Mouse (Mus musculus): ENCODE measurements around the gene Ablim2.

Ablim2 gene

DNA sequence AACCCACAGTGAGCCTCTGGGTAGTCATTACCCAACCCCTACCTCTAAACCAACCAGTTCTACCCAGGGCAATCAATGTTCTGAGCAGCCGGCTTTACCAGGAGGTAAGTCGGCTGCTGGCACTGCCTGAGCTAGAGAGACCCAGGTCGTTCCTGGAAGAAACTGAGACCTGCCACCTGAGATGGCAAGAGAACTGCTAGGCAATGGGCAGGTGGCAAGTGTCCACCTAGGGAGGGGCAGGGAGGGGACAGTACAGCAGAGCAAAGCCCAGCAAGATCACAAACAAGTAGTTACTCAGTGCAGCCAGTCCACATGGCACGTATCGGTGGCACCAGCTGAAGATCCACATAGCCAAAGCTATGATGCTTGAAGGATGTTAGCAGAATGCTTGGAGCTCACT is 118.6 kb downstream of the Ablim2 start:
- intact Hi-C loops (cut with DNase I) = no loop called here

DNA sequence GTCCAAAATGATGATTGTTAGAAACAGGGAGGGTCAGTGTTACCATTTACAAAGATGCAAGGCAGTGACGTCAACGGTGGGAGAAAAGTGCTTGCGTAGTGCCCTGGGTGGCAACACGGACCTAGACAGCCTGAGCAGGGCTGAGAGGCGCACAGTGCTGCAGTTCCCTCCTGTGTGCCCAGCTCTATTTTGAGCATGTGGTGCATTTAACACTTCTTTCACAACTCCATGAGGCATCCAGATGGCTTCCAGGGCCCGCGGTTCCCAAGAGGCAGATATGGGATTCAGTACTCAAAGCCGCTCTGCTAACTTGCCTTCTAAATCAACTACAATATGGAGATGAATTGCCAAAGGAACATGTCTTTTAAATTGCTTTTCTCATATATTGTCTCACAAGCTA is 121.5 kb downstream of the Ablim2 start:
- intact Hi-C loops (cut with DNase I) = no loop called here

- intact Hi-C loops (cut with DNase I) = no loop called here
Observed at GRCm38 (mm10) chr5:35882391-35882790, 124.7 kb downstream of the Ablim2 start.

DNA sequence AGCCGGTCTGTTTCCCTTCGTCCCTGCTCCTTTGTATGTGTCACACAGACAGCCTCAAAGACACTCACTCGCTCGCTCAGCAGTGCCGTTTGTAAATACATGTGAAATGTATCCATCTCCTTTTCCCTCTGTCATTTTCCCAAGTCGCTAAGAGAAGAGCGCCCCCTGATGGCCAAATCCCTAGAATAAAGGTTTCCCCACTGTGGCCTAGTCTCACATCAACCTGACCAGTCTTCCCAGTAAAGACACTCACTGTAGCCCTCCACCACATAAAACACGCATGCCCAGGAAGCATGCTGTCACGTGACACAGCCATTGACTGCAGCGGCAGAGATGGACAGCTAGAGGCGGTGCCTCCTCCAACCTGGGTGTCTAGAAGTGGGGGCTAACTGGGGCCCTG is 126.6 kb downstream of the Ablim2 start:
- intact Hi-C loops (cut with DNase I) = no loop called here

DNA sequence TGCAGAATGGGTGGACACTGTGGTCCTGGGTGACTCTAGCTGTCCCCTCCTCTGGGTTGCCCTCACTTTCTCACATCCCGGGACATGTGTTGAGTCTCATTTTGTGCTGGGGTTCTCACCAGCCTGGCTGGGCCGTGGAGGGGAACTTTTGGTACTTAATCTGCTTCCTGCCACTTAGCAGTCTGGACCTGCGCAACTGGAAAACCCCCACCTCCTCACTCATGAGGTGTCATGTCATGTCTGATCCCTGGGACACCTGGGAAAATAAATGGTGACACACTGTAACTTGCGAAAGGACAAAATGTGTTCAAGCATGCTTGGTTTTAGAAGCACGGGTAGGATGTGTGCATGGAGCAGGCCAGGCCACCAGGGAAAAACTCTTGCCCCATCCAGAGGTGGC is 127.0 kb downstream of the Ablim2 start:
- intact Hi-C loops (cut with DNase I) = no loop called here

DNA sequence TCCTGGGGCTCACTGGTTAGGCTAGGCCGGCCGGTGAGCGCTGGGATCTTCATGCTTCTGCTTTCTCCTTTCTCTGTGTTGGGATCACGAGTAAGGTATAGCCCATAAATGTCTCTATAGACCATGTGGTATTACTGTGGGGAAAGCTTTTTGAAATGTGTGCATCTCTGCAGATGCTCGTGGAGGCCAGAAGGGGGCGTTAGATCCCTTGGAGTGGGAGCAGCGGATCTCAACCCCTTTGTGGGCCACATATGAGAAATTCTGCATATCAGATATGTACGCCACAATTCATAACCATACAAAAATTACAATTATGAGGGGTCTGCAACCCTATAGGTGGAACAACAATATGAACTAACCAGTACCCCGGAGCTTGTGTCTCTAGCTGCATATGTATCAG is 131.3 kb downstream of the Ablim2 start:
- intact Hi-C loops (cut with DNase I) = loop anchor here (1.0 kb wide), 1 partner anchor 86 kb away; no protein-coding TSS in a partner anchor

DNA sequence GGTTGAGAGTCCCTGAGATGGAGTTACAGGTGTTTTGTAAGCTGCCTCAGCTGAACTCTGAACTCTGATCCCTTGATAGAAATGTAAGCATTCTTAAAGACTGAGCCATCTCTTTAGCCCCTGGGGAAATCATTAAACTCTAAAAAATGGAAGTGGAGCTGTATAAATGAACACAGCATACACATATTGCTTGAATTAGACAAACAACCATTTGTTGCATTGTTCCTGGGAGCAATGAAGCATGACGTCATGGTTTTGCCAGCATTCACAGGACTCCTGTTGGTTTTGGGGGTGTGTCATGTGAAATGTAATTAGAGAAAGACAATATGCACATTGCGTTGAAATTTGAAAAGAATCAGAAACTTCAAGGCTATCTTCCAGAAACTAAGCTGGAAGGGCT is 132.0 kb downstream of the Ablim2 start:
- intact Hi-C loops (cut with DNase I) = loop anchor here (1.0 kb wide), 1 partner anchor 86 kb away; no protein-coding TSS in a partner anchor

DNA sequence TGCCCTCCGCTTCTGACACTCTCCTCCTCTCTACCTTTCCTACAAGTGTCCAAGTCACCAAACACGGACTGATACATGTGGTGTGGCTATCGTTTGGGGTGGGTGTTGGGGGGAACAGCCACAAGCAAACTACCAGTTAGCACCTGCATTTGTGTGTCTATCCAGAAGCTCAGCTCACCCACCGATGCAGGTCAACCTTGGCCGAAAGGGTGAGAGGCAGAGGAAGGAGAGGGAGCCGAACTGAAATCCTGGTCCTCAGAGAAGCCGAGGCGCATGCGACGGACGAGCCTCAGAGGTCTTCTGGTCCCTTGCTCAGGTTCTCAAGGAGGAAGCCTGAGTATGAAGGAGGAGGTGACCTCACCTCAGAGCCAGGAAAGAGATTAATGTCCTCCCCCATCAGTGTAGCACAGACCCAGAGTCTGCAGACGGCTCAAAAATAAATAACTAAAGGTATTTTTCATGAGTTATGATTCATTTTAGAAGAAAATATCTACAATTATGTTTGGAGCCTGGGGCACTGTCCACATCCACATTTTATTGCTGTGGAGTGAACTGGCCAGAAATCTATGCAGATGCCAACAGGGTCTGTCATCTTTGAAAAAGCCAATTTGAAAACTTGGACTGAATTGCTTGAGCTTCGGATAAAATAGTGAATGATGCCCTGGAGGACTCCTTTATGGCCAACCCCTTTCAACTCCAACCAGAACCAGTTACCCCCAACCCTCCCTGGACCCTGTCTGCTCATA is 133.5 kb downstream of the Ablim2 start:
- intact Hi-C loops (cut with DNase I) = no loop called here

GRCm38 (mm10) chr5:35892363-35892762 is 134.7 kb downstream of the Ablim2 start:
- intact Hi-C loops (cut with DNase I) = loop anchor here (1.0 kb wide), 1 partner anchor 80 kb away; no protein-coding TSS in a partner anchor

DNA sequence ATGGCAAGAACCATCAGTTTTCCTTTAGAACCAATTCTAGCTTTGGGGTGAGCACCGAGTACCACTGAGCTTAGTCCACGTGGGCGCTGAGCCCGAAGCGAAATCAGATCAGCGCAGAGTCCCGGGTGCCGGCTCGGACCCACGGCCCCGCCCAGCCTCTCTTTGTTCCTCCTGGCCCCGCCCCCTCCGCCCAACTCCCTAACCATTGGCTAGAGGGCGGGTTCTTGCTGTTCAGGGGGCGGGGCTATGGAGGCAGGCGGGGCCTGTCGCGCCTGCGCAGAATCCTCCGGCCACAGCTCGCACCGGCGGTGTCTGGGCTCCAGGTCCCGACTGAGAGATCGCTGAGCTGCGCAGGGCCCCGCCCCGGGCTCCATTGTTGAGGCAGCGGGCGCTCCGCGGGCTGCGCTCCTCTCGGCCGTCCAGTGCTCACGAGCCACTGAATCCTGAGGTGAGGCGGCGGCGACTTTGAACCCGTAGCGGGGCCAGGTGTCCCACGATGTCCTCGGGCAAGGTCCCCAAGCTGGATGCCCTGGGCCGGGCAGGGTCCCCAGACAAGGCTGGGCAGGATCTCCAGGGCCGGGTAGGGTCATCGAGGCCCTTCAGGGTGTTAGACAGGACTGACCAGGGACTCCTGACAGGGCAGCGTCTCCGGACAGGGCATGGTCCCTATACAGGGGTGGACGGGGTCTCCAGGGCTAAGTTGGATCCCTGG is 135.6 kb downstream of the Ablim2 start, which contains the start of gene Afap1:
Gene Afap1, plus strand, starts transcription at position 227 of the 712 bp plus-strand sequence.
- intact Hi-C loops (cut with DNase I) = no loop called here

DNA sequence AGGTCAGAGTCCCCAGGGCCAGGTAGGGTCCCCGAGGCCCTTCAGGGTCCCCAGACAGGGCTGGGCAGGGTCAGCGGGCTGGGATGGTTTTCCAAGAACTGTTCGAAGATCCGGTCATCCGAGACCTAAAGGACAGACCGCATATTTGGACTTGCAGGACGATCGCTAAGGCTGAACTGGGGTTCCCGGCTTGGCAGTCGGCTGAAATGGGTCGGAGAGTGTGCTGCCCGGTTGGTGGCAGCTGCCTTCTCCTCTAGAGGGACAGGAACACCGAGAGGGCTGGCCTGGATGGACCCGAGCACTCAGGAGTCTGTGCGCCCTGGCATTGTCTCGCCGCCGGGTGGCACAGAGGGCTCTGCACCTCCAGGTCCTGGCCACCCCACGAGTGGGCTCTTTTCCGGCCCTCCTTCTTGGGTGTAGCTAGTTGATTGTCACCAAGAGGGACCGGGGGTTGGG is 136.2 kb downstream of the Ablim2 start:
- intact Hi-C loops (cut with DNase I) = no loop called here

DNA sequence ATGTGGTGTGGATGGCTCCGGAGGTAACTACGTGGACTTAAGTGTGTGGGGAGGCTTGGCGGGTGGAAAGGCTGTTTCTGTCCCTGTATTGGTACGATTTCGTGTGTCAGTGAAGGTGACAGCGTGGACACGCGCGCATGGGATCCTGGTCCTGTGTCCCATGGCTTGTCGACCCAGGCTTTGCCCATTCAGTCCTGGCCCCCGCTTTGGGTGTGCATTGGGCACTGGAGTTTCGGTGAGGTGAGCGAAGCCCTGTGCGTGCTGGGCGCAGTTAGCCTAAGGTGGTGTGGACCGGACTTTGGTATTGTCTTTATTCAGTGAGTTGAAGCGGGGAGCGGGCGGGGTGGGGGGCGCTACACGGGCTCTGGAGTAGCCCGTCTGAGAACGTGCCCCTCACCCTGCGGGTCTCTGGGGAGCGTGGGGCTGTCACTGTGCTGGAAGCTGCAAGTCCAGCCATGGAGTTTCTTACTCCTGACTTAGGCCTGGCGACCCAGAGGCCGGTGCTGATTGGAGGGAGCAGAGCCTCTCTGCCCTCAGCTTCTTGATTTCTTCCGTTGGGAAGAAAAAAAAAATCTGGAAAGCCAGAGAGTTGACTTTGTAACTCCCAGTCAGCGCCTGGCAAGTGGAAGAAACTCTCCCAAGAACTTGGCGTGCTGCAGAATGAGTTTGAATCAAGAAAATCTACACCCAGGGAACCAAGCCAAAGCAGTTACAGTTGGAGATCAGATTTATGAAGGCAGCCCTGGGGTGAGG is 136.8 kb downstream of the Ablim2 start:
- intact Hi-C loops (cut with DNase I) = no loop called here

DNA sequence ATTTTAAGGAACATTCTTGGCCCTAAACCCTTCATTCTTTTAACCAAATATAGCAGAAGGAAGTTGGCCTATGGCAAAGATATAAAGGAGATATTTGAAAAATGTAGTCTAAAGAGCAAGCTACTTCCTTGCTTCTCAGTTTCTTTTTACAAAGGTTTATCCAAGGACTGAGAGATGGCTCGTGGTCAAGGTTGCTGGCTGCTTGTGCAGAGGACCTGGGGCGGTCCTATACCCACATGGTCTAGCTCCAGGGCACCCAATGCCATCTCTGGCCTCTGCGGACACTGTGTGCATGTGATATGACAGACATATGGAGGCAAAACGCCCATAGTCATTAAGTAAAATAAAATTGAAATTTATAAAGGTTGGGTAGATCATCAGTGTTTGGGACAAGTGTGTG is 138.2 kb downstream of the Ablim2 start:
- intact Hi-C loops (cut with DNase I) = no loop called here

DNA sequence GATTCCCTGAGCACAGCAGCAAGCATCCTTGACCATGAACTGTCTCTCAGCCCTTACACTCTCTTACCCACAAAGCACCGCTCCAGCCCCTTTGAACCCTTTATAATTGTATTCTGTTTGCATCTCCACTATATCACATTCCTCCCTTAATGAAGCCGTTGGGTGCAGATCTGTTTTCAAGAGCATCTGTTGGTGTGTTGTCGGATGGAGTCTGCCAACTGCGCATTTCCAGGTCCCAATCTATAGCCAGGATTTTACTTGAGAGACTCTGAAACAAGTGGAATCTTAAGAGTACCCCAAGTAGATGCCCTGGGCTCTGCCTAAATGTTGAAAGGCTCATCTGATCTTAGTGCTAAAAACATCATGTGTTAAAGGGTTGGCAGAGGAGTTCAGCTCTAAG is 138.9 kb downstream of the Ablim2 start:
- intact Hi-C loops (cut with DNase I) = no loop called here

DNA sequence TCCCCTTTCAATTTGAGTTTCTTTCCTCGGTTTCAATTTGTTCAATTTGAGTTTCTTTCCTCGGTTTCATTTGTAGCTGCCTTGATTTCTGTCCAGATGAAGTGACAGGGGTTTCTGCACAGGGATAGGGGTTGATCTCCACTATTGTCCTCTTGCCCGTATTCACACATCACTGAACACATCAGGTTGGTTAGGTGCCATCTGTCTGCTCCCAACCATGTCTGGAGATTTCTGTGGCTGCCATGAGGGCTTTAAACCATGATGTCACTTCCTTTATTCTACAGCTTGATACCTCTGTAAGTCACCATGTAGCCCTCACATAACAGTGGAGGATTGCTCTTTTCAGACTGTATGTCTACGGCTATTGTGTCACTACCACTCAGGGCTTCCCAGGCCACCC is 139.5 kb downstream of the Ablim2 start:
- intact Hi-C loops (cut with DNase I) = no loop called here

DNA sequence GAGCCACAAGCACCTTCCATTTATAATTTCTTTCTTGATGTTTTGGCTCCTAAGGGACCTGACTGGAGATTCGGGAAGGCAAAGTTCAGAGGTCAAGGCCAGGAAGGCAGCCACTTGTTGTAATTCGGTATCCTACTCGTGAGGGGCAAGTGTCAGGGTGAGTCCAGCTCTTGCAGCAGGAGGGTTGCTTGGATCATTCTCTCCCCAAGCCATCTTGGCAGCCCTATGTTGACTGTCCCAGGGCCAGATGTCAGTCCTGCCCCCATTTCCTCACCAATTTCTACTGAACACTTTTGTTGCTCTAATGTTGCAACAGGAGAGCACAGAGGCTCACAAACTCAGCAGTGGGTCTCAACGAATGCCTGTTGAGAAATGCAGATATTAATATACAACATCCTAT is 140.4 kb downstream of the Ablim2 start:
- intact Hi-C loops (cut with DNase I) = no loop called here

GRCm38 (mm10) chr5:35898994-35899393 is 141.3 kb downstream of the Ablim2 start:
- intact Hi-C loops (cut with DNase I) = no loop called here

DNA sequence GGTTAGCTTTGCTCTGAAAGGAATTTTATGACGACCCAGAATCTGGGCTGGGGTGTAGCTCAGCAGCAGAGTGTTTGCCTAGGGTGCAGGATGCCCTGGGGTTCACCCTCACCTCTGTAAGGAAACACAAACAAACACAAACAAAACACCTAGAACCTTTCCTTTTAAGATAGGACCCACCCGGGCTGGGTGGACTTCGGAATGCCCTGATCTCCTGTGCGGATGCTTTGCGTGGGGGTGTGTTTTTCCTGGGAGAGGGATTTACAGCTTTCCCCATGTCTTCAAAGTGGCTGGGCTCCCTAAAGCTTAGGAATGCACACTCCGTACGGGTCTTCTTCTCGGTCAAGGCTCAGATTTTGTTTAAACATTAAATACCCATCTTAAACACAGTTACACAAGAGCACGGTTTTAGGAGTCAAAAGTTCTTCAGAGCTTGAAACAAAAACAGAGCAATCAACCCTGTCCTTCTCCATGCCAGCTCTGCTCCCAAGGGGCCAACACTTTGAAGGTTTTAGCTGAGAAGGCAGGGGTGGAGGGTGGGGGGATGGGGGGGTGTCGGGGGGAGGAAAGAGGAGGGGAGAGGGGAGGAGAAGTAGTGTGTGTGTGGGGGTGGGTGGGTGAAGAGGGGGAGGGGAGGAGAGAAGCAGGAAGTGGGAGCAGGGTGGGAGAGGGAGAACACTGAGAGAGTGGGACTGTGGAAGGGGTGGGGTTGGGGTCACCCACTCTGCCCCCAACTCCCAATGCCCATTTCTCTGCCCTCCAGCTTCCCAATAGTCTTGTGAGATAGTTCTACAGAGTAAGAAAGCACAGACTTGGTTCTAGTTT is 142.9 kb downstream of the Ablim2 start:
- intact Hi-C loops (cut with DNase I) = no loop called here

DNA sequence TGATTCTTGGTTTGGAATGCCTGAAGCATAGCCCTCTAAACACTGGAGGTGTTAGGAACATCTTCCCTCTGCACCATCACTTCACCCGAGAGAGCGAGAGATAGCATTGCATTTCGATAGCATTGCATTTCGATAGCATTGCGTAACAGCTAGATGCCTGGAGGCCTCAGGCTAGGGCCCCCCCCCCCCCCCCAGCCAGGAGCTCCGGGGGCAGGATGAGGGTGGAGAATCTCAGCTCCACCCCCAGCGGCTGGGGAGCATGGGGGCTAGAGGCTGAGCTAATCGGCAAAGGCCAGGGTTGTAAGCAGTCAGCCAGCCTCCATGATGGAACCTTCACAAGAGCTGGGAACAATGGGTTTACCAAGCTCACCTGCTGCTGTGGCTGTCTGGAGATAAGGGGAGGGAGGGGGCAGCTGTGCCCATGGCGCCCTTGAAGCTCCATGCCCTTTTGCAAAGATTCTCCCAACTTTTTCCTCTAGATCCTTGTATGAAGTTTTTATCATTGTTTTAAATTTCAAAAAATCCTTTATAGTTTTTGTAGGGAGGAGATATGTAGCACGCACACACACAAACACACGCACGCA is 143.6 kb downstream of the Ablim2 start:
- intact Hi-C loops (cut with DNase I) = no loop called here

DNA sequence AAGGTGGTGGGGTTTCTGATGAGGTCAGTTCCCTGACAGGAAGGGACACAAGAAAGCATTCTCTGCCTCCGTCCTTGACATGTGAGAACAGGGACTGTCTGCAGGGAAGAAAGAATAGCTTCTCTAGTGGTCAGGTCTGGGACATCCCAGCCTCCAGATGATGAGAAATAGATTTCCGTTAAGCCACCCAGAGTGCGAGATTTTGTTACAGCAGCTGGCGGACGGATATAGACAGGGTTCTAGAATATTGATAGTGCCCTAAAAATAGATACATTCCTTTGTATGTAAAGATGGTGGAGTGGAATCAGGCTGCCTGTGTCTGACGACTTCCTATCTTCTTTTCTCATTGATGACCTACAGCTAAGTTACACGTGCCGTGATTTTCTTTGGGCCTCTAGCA is 145.8 kb downstream of the Ablim2 start:
- intact Hi-C loops (cut with DNase I) = no loop called here

GRCm38 (mm10) chr5:35905283-35905682 is 147.6 kb downstream of the Ablim2 start:
- intact Hi-C loops (cut with DNase I) = no loop called here

Data from adrenal gland (tissue).